Mouse (Mus musculus) midbrain, embryonic 16.5 days (tissue): ENCODE data around the gene Cops9. TPM values are rescaled to one million over a fixed set of nuclear protein-coding genes. Genes with fewer than 3 reads are reported as not detected.

Source experiments
- ATAC-seq: fragments of 200-750 bp; cut with Nextera tagmentation; 2 replicates; pipeline ENCODE4 v1.8.0; 2017; ENCODE audit warnings: moderate TSS enrichment
- H3K27ac ChIP-seq: fragments of 300-500 bp; sonication (generic); 2 replicates; pipeline ENCODE4 v1.5.1; 2014; ENCODE audit warnings: mild to moderate bottlenecking, low read length, mixed read lengths
- H3K27me3 ChIP-seq: fragments of 300-500 bp; sonication (generic); 2 replicates; pipeline ENCODE4 v1.6.1; 2014; ENCODE audit warnings: low read depth, low read length, mixed read lengths; ENCODE audit not compliant: control insufficient read depth, insufficient read depth
- H3K36me3 ChIP-seq: fragments of 300-500 bp; sonication (generic); 2 replicates; pipeline ENCODE4 v1.6.1; 2014; ENCODE audit warnings: mild to moderate bottlenecking, low read length, moderate library complexity, mixed read lengths; ENCODE audit not compliant: control insufficient read depth, insufficient read depth
- H3K4me1 ChIP-seq: fragments of 300-500 bp; sonication (generic); 2 replicates; pipeline ENCODE4 v1.6.1; 2014; ENCODE audit warnings: mild to moderate bottlenecking, low read length, mixed read lengths; ENCODE audit not compliant: control insufficient read depth, insufficient read depth
- H3K4me2 ChIP-seq: fragments of 300-500 bp; sonication (generic); 2 replicates; pipeline ENCODE4 v1.6.1; 2014; ENCODE audit warnings: mild to moderate bottlenecking, low read length, mixed read lengths
- H3K4me3 ChIP-seq: fragments of 300-500 bp; sonication (generic); 2 replicates; pipeline ENCODE4 v1.5.1; 2014; ENCODE audit warnings: low read depth, mild to moderate bottlenecking, low read length, moderate library complexity, mixed read lengths
- H3K9ac ChIP-seq: fragments of 300-500 bp; sonication (generic); 2 replicates; pipeline ENCODE4 v1.6.1; 2014; ENCODE audit warnings: low read depth, low read length, mixed read lengths
- H3K9me3 ChIP-seq: fragments of 300-500 bp; sonication (generic); replicated peaks from 2 replicates; pipeline ENCODE4 v1.6.1; 2014; ENCODE audit warnings: mild to moderate bottlenecking, low read length, mixed read lengths; ENCODE audit not compliant: control insufficient read depth, poor library complexity, severe bottlenecking
- WGBS: fragments of 180-500 bp; shearing (Covaris S2); extraction: QIAGEN DNeasy Blood & Tissue Kit; methylation state at CpG from one replicate; pipeline ENCODE4 v1.1.7; 2014; 5-methylcytosine and 5-hydroxymethylcytosine counted together
- polyA plus RNA-seq: library from polyadenylated mRNA; unstranded; fragments of >200 nt; fragmentation: Nextera tagmentation; extraction: Ambion mirVana; gene quantifications from 2 replicates; pipeline ENCODE4 v1.2.1, GENCODE M21; 2015

Gene Cops9
- polyA plus RNA-seq, 1 experiment from 2014 or later: 521 TPM

DNA sequence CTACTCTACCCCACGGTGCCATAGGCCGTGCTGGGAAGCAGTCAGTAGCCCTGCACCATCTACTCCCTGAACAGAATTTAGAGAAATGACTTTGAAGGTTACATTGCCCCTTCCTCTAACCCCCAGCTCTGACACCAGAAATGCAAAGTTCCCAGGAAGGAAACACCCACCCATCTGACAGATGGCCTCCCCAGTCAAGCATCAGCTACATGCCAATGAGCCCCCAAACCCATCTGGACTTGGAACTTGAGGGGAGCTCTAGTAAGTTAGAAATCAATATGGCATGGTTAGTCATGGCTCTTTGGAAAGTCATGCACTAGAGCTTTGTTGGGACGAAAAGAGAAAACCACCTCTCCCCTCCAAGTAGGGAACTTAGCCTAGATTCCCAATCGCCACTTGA, 3.0 kb downstream of the Cops9 start:
- no peaks in the 10 kb centered on the region for H3K27me3 ChIP-seq
- no peak overlapping the region for H3K4me2 ChIP-seq
- no peak overlapping the region for H3K27ac ChIP-seq
- peaks cover 19% of the 10 kb centered on the region for H3K4me1 ChIP-seq
- H3K9me3 ChIP-seq: no peaks in the 10 kb centered on the region
- 96% methylated on average over 4 of the region's 4 CpGs for WGBS
- H3K4me3 ChIP-seq: no peak overlapping the region
- peaks cover 16% of the 10 kb centered on the region for H3K36me3 ChIP-seq
- ATAC-seq: no peak
- H3K9ac ChIP-seq: no peak overlapping the region

DNA sequence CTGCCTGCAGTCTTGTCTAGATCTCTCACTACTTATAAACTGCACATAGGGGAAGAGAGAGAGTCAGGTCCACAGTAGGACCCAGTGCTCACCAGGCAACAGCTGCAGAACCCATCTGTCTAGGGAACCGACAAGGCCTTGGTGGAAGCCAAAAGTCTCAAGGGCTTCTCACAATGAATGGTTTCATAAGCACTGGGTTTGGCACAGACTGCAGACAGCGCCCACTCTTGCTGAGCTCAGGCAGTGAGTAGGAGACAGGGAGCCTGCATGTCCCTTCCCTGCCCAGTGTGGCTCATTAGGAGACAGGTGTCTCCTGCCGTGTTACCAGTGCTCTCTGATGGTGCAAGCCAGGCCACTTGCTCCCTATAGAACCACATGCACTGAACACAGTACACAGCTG, 3.6 kb downstream of the Cops9 start:
- no peak overlapping the region for H3K27ac ChIP-seq
- no peaks in the 10 kb centered on the region for H3K9me3 ChIP-seq
- H3K4me1 ChIP-seq: peaks cover 19% of the 10 kb centered on the region
- no peak overlapping the region for H3K9ac ChIP-seq
- no peak overlapping the region for H3K4me3 ChIP-seq
- no peak overlapping the region for H3K4me2 ChIP-seq
- peaks cover 16% of the 10 kb centered on the region for H3K36me3 ChIP-seq
- WGBS: 93% methylated on average over 3 of the region's 3 CpGs
- no peaks in the 10 kb centered on the region for H3K27me3 ChIP-seq
- no peak for ATAC-seq

DNA sequence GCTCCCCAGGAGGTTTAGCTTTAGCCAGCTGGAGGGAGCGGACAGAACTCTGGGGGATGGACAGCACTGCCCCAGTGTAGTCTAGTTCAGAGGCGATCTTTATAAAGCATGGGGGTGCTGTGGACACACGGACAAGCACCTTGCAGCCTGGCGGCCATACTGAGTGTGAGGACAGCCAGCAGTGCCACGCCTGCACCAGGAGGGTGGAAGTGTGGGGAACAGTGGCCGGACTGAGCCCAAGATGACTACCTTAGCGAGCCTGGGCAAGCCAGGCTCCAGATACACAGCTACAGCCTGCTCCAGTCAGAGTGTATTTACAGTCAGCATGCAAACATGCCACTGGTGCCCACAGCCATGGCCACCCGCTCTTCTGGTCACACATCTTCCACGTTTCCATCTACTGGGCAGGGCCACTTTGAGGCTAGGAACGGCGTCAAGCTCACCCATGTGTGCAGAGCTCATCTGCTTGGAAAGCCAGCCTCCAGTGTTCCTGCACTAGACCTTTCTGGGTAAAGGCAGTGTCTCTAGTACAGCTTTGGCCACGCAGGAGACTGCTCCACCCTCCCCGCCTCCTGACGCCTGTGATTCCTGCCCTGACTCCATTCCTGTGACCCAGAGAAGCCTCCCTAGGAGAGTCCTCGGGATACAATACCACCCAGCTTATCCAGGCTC, 4.1 kb downstream of the Cops9 start:
- 89% methylated on average over 15 of the region's 15 CpGs for WGBS
- ATAC-seq: no peak

DNA sequence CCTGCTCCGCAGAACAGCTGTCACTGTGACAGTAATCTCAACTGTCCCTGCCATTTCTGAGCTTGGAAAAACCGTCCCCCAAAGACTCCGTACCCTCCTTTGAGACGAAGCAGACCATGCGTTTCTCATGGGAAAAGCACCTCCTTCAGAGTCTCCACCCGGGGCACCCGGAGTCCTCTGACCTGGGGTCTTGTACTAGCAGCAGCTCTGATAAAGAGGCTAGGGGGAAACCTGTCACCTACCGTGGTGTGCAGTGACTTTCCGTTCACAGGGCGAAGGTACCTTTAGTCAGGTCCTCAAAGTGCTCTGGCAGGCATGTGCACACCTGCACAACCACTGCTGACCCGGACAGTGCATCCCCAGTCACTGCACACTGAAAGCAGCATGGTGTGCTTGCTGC, 5.1 kb downstream of the Cops9 start:
- peaks cover 12% of the 10 kb centered on the region for H3K4me1 ChIP-seq
- peaks cover 16% of the 10 kb centered on the region for H3K36me3 ChIP-seq
- 96% methylated on average over 11 of the region's 11 CpGs for WGBS
- H3K27me3 ChIP-seq: no peaks in the 10 kb centered on the region
- no peaks in the 10 kb centered on the region for H3K9me3 ChIP-seq
- no peak for ATAC-seq
- no peak overlapping the region for H3K27ac ChIP-seq
- no peak overlapping the region for H3K4me3 ChIP-seq
- H3K4me2 ChIP-seq: no peak overlapping the region
- no peak overlapping the region for H3K9ac ChIP-seq

More for the DNA sequence above, 4.1 kb downstream of the Cops9 start:
- Histone ChIP-seq H3K4me3 (no peak overlapping the region), H3K27me3 (no peaks in the 10 kb centered on the region), H3K9me3 (no peaks in the 10 kb centered on the region), H3K4me2 (no peak overlapping the region), H3K4me1 (peaks cover 17% of the 10 kb centered on the region), H3K36me3 (peaks cover 16% of the 10 kb centered on the region), H3K27ac (no peak overlapping the region), H3K9ac (no peak overlapping the region)

DNA sequence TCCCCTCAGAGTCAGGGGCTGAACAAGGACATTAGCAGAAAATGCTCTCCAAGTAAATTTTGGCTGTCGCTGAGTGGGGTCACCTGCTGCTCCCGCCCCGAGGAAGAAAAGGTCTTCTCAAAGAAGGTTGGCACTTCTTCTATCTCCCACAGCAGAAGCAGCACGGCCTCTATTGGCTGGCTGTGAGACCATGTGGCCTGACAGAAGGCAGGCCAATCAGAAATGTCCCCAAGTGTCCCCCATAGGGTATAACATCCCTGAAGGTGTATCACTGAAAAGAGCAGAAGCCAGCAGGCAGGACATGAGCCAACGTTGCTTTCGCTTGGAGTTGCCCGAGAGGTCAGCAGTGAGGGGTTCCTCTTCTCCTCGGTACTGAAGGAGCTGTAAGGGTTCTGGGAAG, 5.8 kb downstream of the Cops9 start:
- no peak overlapping the region for H3K9ac ChIP-seq
- no peaks in the 10 kb centered on the region for H3K27me3 ChIP-seq
- no peak overlapping the region for H3K27ac ChIP-seq
- H3K4me2 ChIP-seq: no peak overlapping the region
- WGBS: 91% methylated on average over 8 of the region's 8 CpGs
- H3K4me1 ChIP-seq: peaks cover 9% of the 10 kb centered on the region
- peaks cover 16% of the 10 kb centered on the region for H3K36me3 ChIP-seq
- no peak overlapping the region for H3K4me3 ChIP-seq
- ATAC-seq: no peak
- no peaks in the 10 kb centered on the region for H3K9me3 ChIP-seq

DNA sequence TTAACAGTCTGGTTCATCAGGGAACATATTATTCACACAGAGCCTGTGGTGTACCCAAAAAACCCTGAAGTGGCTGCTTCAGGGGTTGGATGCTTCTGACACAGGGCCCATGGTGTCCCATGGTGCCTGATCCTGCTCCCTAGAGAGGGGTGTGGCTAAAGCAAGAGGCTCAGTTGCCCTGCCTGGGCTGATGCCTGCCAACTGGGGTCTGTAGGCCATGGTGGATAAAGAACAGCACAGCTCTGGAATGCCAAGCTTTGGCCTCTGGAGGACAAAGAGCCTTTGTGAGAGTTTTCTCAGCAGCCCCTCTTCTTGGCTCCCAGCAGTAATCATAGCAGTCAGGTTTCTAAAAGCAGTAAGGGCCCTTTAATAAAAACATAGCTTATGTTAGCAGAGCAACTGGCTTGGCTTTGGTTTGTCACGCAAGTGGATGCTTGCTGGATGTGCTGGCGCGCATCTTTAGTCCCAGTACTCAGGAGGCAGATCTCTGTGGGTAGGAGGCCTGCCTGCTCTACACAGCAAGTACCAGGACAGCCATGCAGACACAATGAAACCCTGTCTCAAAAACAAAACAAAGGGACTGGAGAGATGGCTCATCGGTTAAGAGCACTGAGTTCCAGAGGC, 6.7 kb downstream of the Cops9 start:
- peaks cover under 1% of the 10 kb centered on the region for H3K4me1 ChIP-seq
- WGBS: 58% methylated on average over 4 of the region's 4 CpGs
- ATAC-seq: peak; percentile 59; the same call in 1 of the 2 replicates
- H3K27me3 ChIP-seq: no peaks in the 10 kb centered on the region
- no peak overlapping the region for H3K4me3 ChIP-seq
- H3K36me3 ChIP-seq: peaks cover 16% of the 10 kb centered on the region
- no peaks in the 10 kb centered on the region for H3K9me3 ChIP-seq
- H3K27ac ChIP-seq: no peak overlapping the region
- no peak overlapping the region for H3K4me2 ChIP-seq
- H3K9ac ChIP-seq: no peak overlapping the region

DNA sequence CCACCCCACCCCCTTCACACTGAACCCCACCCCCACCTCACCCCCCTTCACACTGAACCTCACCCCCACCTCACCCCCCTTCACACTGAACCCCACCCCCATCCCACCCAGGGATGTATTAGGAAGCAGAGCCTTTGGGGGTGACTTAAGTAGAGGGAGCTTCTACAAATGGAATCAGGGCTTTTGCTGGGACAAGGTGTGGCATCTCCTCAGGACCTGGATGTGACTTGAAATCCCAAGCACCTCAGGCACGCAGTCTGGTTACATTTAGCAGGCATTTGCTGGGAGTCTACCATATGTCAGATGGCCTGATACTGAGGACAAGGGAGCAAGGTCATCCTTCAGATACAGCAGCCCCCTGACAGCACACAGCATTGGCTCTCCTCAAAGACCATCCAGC, 7.2 kb downstream of the Cops9 start:
- 67% methylated on average over 1 of the region's 1 CpGs for WGBS
- H3K27ac ChIP-seq: no peak overlapping the region
- H3K27me3 ChIP-seq: no peaks in the 10 kb centered on the region
- H3K9ac ChIP-seq: no peak overlapping the region
- H3K9me3 ChIP-seq: no peaks in the 10 kb centered on the region
- H3K4me2 ChIP-seq: no peak overlapping the region
- H3K4me3 ChIP-seq: no peak overlapping the region
- peaks cover 16% of the 10 kb centered on the region for H3K36me3 ChIP-seq
- no peak for ATAC-seq
- H3K4me1 ChIP-seq: no peaks in the 10 kb centered on the region

DNA sequence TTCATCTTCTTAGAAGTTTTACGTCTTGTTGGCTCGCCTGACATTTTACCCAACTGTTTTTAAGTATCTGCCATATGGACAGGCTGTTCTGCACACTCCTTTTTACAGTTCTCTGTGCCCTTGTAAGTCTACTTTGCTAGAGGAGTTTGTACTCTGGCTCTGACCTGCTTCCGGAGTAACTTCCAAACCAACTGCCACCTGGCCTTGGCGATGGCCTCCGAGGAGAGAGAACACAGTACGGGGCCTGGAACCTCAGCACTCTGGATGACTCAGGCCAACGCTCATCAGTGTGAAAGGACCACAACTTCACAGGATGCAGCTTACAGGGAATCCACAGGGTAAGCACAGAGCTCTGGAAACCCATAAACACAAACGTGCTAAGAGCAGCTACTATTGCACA, 8.1 kb downstream of the Cops9 start:
- H3K27ac ChIP-seq: no peak overlapping the region
- no peaks in the 10 kb centered on the region for H3K9me3 ChIP-seq
- no peak overlapping the region for H3K4me3 ChIP-seq
- peaks cover 16% of the 10 kb centered on the region for H3K36me3 ChIP-seq
- no peaks in the 10 kb centered on the region for H3K27me3 ChIP-seq
- no peak for ATAC-seq
- H3K4me2 ChIP-seq: no peak overlapping the region
- H3K4me1 ChIP-seq: no peaks in the 10 kb centered on the region
- 84% methylated on average over 8 of the region's 8 CpGs for WGBS
- H3K9ac ChIP-seq: no peak overlapping the region

DNA sequence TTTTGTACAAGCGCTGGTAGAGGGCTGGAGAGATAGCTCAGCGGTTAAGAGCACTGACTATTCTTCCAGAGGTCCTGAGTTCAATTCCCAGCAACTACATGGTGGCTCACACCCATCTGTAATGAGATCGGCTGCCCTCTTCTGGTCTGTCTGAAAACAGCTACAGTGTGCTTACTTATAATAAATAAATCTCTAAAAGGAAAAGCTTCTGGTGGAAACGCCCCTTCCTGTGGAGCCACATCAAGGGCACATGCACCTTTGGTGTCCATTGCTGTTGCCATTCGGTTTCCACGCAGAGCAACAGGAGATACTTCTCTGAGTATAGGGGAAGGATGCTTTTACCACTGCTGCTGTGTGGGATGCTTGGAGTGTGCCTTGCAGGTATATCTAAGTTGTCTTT, 8.8 kb downstream of the Cops9 start:
- H3K9ac ChIP-seq: no peak overlapping the region
- 73% methylated on average over 6 of the region's 6 CpGs for WGBS
- H3K4me1 ChIP-seq: no peaks in the 10 kb centered on the region
- ATAC-seq: no peak
- H3K4me3 ChIP-seq: no peak overlapping the region
- H3K9me3 ChIP-seq: no peaks in the 10 kb centered on the region
- no peaks in the 10 kb centered on the region for H3K27me3 ChIP-seq
- H3K36me3 ChIP-seq: peaks cover 16% of the 10 kb centered on the region
- no peak overlapping the region for H3K4me2 ChIP-seq
- H3K27ac ChIP-seq: no peak overlapping the region
